Mouse (Mus musculus): ENCODE data around the gene Prkcsh. TPM values are rescaled to one million over a fixed set of nuclear protein-coding genes. Genes with fewer than 3 reads are reported as not detected.

Gene Prkcsh
- polyA plus RNA-seq, 2 experiments: 29.2 to 45.1 TPM

- peak within 1 kb of the TSS; percentile 74 to 81 for H3K4me3 ChIP-seq (ENCODE audit: insufficient read depth in 1 of 2, low read depth in 2 of 2, low read length in 2 of 2)
These were observed 46.9 kb upstream of the Prkcsh start, which contains the start of gene Swsap1 for GRCm38 (mm10) chr9:21955570-21956281. Gene Swsap1 (plus strand): TSS chr9:21955755.

GRCm38 (mm10) chr9:21958372-21958771, 44.2 kb upstream of the Prkcsh start:
- H3K27ac ChIP-seq: peak overlapping the region; percentile 26
- H3K36me3 ChIP-seq (replicated peaks; ENCODE audit: control insufficient read depth, insufficient read depth, low read depth): peaks cover 45% of the 10 kb centered on the region
- H3K9ac ChIP-seq (replicated peaks): no peak overlapping the region
- WGBS (ENCODE audit: insufficient replicate concordance): 62% methylated on average over 5 of the region's 5 CpGs
- TF ChIP-seq CTCF (IDR thresholded peaks at IDR 0.05; ENCODE audit: low read depth): no peak
- TF ChIP-seq EP300 (IDR thresholded peaks at IDR 0.05; ENCODE audit: low read depth): no peak
- H3K27me3 ChIP-seq (ENCODE audit: control insufficient read depth, insufficient read depth, low read length): no peaks in the 10 kb centered on the region
- DNase-seq (ENCODE audit: low read depth in 3 of 3, low spot score in 3 of 3): no peak
- no peak for ATAC-seq (ENCODE audit: insufficient read depth)
- H3K4me2 ChIP-seq (ENCODE audit: low read depth): peak overlapping the region; percentile 11; the same call in 1 of the 2 replicates
- H3K4me1 ChIP-seq (replicated peaks; ENCODE audit: control insufficient read depth in 2 of 2, insufficient read depth in 2 of 2, low read length in 1 of 2): peaks cover 11 to 22% of the 10 kb centered on the region in 2 experiments
- no peak overlapping the region for H3K4me3 ChIP-seq (ENCODE audit: insufficient read depth in 1 of 2, low read depth in 2 of 2, low read length in 2 of 2)
- H3K9me3 ChIP-seq (ENCODE audit: control insufficient read depth, low read length): no peaks in the 10 kb centered on the region

More at GRCm38 (mm10) chr9:21955570-21956281, 46.9 kb upstream of the Prkcsh start, which contains the start of gene Swsap1:
- ATAC-seq (ENCODE audit: insufficient read depth): peak; percentile 93
- Histone ChIP-seq H3K27ac (peak within 1 kb of the TSS; percentile 69), H3K9ac (replicated peaks) (peak within 1 kb of the TSS; percentile 75), H3K4me2 (ENCODE audit: low read depth) (peak within 1 kb of the TSS; percentile 73), H3K4me1 (replicated peaks; ENCODE audit: control insufficient read depth in 2 of 2, insufficient read depth in 2 of 2, low read length in 1 of 2) (peaks cover 8 to 16% of the 10 kb centered on the region in 2 experiments), H3K36me3 (replicated peaks; ENCODE audit: control insufficient read depth, insufficient read depth, low read depth) (peaks cover 31% of the 10 kb centered on the region), H3K27me3 (ENCODE audit: control insufficient read depth, insufficient read depth, low read length) (no peaks in the 10 kb centered on the region), H3K9me3 (ENCODE audit: control insufficient read depth, low read length) (no peaks in the 10 kb centered on the region)
- DNase-seq (ENCODE audit: low read depth in 3 of 3, low spot score in 3 of 3): peak; percentile 97 to 98 (median 97)
- under 1% methylated on average over 53 of the region's 54 CpGs for WGBS (ENCODE audit: insufficient replicate concordance)
- TF ChIP-seq CTCF (IDR thresholded peaks at IDR 0.05; ENCODE audit: low read depth): no peak

GRCm38 (mm10) chr9:21959244-21959643, 43.4 kb upstream of the Prkcsh start:
- no peak for ATAC-seq (ENCODE audit: insufficient read depth)

GRCm38 (mm10) chr9:21960135-21960534, 42.5 kb upstream of the Prkcsh start:
- Histone ChIP-seq H3K36me3 (replicated peaks; ENCODE audit: control insufficient read depth, insufficient read depth, low read depth) (peaks cover 45% of the 10 kb centered on the region), H3K9me3 (ENCODE audit: control insufficient read depth, low read length) (no peaks in the 10 kb centered on the region), H3K27me3 (ENCODE audit: control insufficient read depth, insufficient read depth, low read length) (no peaks in the 10 kb centered on the region), H3K4me3 (ENCODE audit: insufficient read depth in 1 of 2, low read depth in 2 of 2, low read length in 2 of 2) (peak overlapping the region; percentile 68 to 94), H3K27ac (peak overlapping the region; percentile 75; the same call in 1 of the 2 replicates), H3K4me1 (replicated peaks; ENCODE audit: control insufficient read depth in 2 of 2, insufficient read depth in 2 of 2, low read length in 1 of 2) (peaks cover 13 to 26% of the 10 kb centered on the region in 2 experiments), H3K9ac (replicated peaks) (peak overlapping the region; percentile 89), H3K4me2 (ENCODE audit: low read depth) (peak overlapping the region; percentile 71)
- WGBS (ENCODE audit: insufficient replicate concordance): 72% methylated on average over 9 of the region's 9 CpGs
- DNase-seq (ENCODE audit: low read depth in 3 of 3, low spot score in 3 of 3) (no peak), ATAC-seq (ENCODE audit: insufficient read depth) (no peak)
- no peak for TF ChIP-seq EP300 (IDR thresholded peaks at IDR 0.05; ENCODE audit: low read depth)
- TF ChIP-seq CTCF (IDR thresholded peaks at IDR 0.05; ENCODE audit: low read depth): no peak

More at GRCm38 (mm10) chr9:21959244-21959643, 43.4 kb upstream of the Prkcsh start:
- no peak for DNase-seq (ENCODE audit: low read depth in 3 of 3, low spot score in 3 of 3)
- Histone ChIP-seq H3K9ac (replicated peaks) (no peak overlapping the region), H3K36me3 (replicated peaks; ENCODE audit: control insufficient read depth, insufficient read depth, low read depth) (peaks cover 45% of the 10 kb centered on the region), H3K27me3 (ENCODE audit: control insufficient read depth, insufficient read depth, low read length) (no peaks in the 10 kb centered on the region), H3K4me1 (replicated peaks; ENCODE audit: control insufficient read depth in 2 of 2, insufficient read depth in 2 of 2, low read length in 1 of 2) (peaks cover 17 to 28% of the 10 kb centered on the region in 2 experiments), H3K4me2 (ENCODE audit: low read depth) (peak overlapping the region; percentile 71), H3K27ac (peak overlapping the region; percentile 20; the same call in 1 of the 2 replicates), H3K9me3 (ENCODE audit: control insufficient read depth, low read length) (no peaks in the 10 kb centered on the region), H3K4me3 (ENCODE audit: insufficient read depth in 1 of 2, low read depth in 2 of 2, low read length in 2 of 2) (peak overlapping the region in 1 of 2 experiments; percentile 94; a peak in 2 of 4 replicates)
- TF ChIP-seq CTCF (IDR thresholded peaks at IDR 0.05; ENCODE audit: low read depth) (no peak), EP300 (IDR thresholded peaks at IDR 0.05; ENCODE audit: low read depth) (no peak)
- WGBS (ENCODE audit: insufficient replicate concordance): 86% methylated on average over 7 of the region's 7 CpGs

- TF ChIP-seq CTCF (IDR thresholded peaks at IDR 0.05; ENCODE audit: low read depth) (peak; percentile 45), EP300 (IDR thresholded peaks at IDR 0.05; ENCODE audit: low read depth) (no peak)
- 40% methylated on average over 26 of the region's 26 CpGs for WGBS (ENCODE audit: insufficient replicate concordance)
- Histone ChIP-seq H3K4me3 (ENCODE audit: insufficient read depth in 1 of 2, low read depth in 2 of 2, low read length in 2 of 2) (peak overlapping the region; percentile 68 to 94), H3K27ac (peak overlapping the region; percentile 75), H3K36me3 (replicated peaks; ENCODE audit: control insufficient read depth, insufficient read depth, low read depth) (peaks cover 45% of the 10 kb centered on the region), H3K9me3 (ENCODE audit: control insufficient read depth, low read length) (no peaks in the 10 kb centered on the region), H3K4me2 (ENCODE audit: low read depth) (peak overlapping the region; percentile 71), H3K9ac (replicated peaks) (peak overlapping the region; percentile 89), H3K4me1 (replicated peaks; ENCODE audit: control insufficient read depth in 2 of 2, insufficient read depth in 2 of 2, low read length in 1 of 2) (peaks cover 13 to 26% of the 10 kb centered on the region in 2 experiments), H3K27me3 (ENCODE audit: control insufficient read depth, insufficient read depth, low read length) (no peaks in the 10 kb centered on the region)
- no peak for ATAC-seq (ENCODE audit: insufficient read depth)
- no peak for DNase-seq (ENCODE audit: low read depth in 3 of 3, low spot score in 3 of 3)
These were observed 41.9 kb upstream of the Prkcsh start for GRCm38 (mm10) chr9:21960558-21961208.

All from liver, embryonic 14.5 days (tissue).